Mouse (Mus musculus): ENCODE data around the gene Hcst. TPM values are rescaled to one million over a fixed set of nuclear protein-coding genes. Genes with fewer than 3 reads are reported as not detected.

The Hcst gene
- polyA plus RNA-seq, 1 experiment from 2014 or later = not detected

GRCm38 (mm10) chr7:30450241-30450640, 30.6 kb upstream of the Hcst start:
- no peak overlapping the region for H3K4me2 ChIP-seq (replicated peaks)
- H3K27ac ChIP-seq (replicated peaks) = no peak overlapping the region
- H3K9ac ChIP-seq (replicated peaks) = no peak overlapping the region
- no peak for ATAC-seq (replicated peaks)
- H3K27me3 ChIP-seq = peaks cover 33% of the 10 kb centered on the region
- peaks cover 12% of the 10 kb centered on the region for H3K4me1 ChIP-seq
- H3K36me3 ChIP-seq = no peaks in the 10 kb centered on the region
- 65% methylated on average over 7 of the region's 7 CpGs for WGBS
- H3K4me3 ChIP-seq = no peak overlapping the region
- no peaks in the 10 kb centered on the region for H3K9me3 ChIP-seq

- Histone ChIP-seq H3K27ac (replicated peaks) (peak within 1 kb of the TSS; percentile 97), H3K4me3 (peak within 1 kb of the TSS; percentile 87), H3K36me3 (peaks cover 20% of the 10 kb centered on the region), H3K9me3 (no peaks in the 10 kb centered on the region), H3K9ac (replicated peaks) (peak within 1 kb of the TSS; percentile 92), H3K27me3 (no peaks in the 10 kb centered on the region), H3K4me2 (replicated peaks) (peak within 1 kb of the TSS; percentile 63), H3K4me1 (peaks cover 32% of the 10 kb centered on the region)
- peak; percentile 84 for ATAC-seq (replicated peaks)
- WGBS = under 1% methylated on average over 54 of the region's 72 CpGs
These were observed 25.5 kb upstream of the Hcst start, which contains the start of gene Aplp1 for GRCm38 (mm10) chr7:30444971-30445751. Gene Aplp1 (minus strand): TSS chr7:30445535.

DNA sequence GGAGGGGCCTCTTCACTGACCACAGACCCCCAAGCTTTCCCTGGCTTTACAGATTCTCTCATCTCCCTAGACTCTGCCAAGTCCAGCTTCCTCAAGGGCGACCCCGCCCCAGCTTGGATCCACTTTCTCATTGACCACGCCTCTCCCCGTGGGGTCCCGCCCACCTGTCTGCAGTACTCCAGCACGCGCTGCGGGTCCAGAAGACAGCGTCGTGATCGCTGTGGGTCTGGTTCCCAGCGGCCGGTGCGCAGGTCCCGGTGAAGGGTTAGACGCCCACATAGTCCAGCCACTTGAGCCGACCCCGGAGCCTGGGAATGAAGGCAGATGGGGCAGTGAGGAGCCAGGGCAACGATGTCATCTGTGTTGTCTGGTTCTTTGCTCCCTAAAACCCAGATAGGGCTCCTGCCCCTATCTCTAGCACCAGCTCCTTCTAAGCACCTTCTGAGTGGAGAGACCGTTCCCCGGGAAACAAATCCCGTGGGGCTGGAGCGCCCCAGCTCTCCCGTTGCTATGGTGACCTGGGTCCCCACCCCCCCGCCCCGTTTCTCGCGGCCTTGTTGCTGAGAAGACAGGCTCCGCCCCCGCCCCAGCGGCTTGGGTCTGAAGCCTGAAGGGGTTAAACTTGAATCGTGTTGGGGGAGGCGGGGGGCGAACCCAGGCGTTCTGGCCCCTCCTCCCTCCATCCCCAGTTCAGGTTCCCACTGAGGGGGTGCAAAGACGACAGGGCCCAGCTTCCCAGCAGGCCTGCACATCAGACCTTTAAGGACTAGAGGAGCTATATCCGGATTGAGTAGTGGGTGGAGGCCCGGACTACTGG, 24.7 kb upstream of the Hcst start:
- Histone ChIP-seq H3K27me3 (no peaks in the 10 kb centered on the region), H3K27ac (replicated peaks) (peak overlapping the region; percentile 97), H3K9ac (replicated peaks) (peak overlapping the region; percentile 92), H3K9me3 (no peaks in the 10 kb centered on the region), H3K4me2 (replicated peaks) (peak overlapping the region; percentile 63), H3K4me3 (peak overlapping the region; percentile 87), H3K36me3 (peaks cover 28% of the 10 kb centered on the region), H3K4me1 (peaks cover 32% of the 10 kb centered on the region)
- under 1% methylated on average over 38 of the region's 38 CpGs for WGBS
- peak; percentile 65 for ATAC-seq (replicated peaks)

- H3K27me3 ChIP-seq = no peaks in the 10 kb centered on the region
- H3K9me3 ChIP-seq = no peaks in the 10 kb centered on the region
- peak overlapping the region; percentile 97 for H3K27ac ChIP-seq (replicated peaks)
- H3K4me1 ChIP-seq = peaks cover 32% of the 10 kb centered on the region
- H3K4me2 ChIP-seq (replicated peaks) = peak overlapping the region; percentile 63
- no peak for ATAC-seq (replicated peaks)
- H3K36me3 ChIP-seq = peaks cover 34% of the 10 kb centered on the region
- peak overlapping the region; percentile 87 for H3K4me3 ChIP-seq
- WGBS = 19% methylated on average over 9 of the region's 9 CpGs
- peak overlapping the region; percentile 92 for H3K9ac ChIP-seq (replicated peaks)
These were observed 24.0 kb upstream of the Hcst start for GRCm38 (mm10) chr7:30443696-30444095.

- H3K9ac ChIP-seq (replicated peaks) = no peak overlapping the region
- 14% methylated on average over 4 of the region's 5 CpGs for WGBS
- no peak overlapping the region for H3K27ac ChIP-seq (replicated peaks)
- no peak overlapping the region for H3K4me2 ChIP-seq (replicated peaks)
- H3K4me3 ChIP-seq = no peak overlapping the region
- ATAC-seq (replicated peaks) = no peak
- no peaks in the 10 kb centered on the region for H3K27me3 ChIP-seq
- H3K9me3 ChIP-seq = no peaks in the 10 kb centered on the region
- H3K36me3 ChIP-seq = peaks cover 60% of the 10 kb centered on the region
- H3K4me1 ChIP-seq = peaks cover 27% of the 10 kb centered on the region
These were observed 21.0 kb upstream of the Hcst start for GRCm38 (mm10) chr7:30440697-30441096.

DNA sequence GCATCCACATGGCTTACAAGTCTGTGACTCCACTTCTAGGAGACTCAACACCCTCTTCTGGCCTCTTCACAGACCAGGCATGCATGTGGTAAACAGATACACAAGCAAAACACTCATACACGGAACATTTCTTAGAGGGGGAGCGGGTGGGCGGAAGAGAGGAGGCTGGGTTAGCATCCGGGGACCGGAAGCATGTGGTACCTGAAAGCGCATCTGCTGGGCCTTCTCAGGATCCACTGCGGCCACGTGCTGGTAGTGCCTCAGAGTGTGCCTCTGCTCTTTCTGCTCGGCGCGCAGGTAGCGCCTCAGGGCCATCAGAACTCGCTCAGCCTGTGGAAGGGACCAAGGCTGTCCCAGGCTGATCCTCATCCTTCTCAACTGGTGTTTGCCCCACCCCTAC, 20.1 kb upstream of the Hcst start:
- Histone ChIP-seq H3K27ac (replicated peaks) (no peak overlapping the region), H3K9ac (replicated peaks) (no peak overlapping the region), H3K9me3 (no peaks in the 10 kb centered on the region), H3K4me2 (replicated peaks) (no peak overlapping the region), H3K27me3 (no peaks in the 10 kb centered on the region), H3K36me3 (peaks cover 70% of the 10 kb centered on the region), H3K4me3 (no peak overlapping the region), H3K4me1 (peaks cover 26% of the 10 kb centered on the region)
- 85% methylated on average over 13 of the region's 13 CpGs for WGBS
- ATAC-seq (replicated peaks) = no peak

DNA sequence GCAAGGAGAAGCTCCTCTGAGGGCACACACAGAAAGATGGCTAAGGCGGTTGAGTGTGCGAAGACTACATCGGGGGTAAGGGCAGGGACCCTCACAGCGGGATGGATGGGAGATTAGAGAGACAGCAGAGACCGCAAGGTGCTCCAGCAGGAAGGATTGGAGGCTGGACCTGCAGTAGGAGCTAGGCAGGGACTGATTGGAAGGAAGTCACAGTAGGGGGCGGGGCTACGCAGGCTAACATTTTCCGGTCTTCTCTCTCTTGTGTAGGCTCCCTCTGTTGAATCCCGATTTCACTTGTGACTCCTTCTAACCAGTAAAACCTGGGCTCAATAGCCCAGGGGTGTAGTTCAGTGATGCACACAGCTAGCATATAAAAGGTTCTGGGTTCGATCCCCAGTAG, 17.2 kb upstream of the Hcst start:
- H3K4me3 ChIP-seq = no peak overlapping the region
- H3K36me3 ChIP-seq = peaks cover 64% of the 10 kb centered on the region
- ATAC-seq (replicated peaks) = no peak
- H3K9me3 ChIP-seq = no peaks in the 10 kb centered on the region
- no peaks in the 10 kb centered on the region for H3K27me3 ChIP-seq
- H3K4me1 ChIP-seq = 0 out of 2 replicates have a peak, but pooled peaks cover under 1% of the 10 kb centered on the region
- H3K4me2 ChIP-seq (replicated peaks) = no peak overlapping the region
- no peak overlapping the region for H3K27ac ChIP-seq (replicated peaks)
- WGBS = 22% methylated on average over 10 of the region's 10 CpGs
- no peak overlapping the region for H3K9ac ChIP-seq (replicated peaks)

DNA sequence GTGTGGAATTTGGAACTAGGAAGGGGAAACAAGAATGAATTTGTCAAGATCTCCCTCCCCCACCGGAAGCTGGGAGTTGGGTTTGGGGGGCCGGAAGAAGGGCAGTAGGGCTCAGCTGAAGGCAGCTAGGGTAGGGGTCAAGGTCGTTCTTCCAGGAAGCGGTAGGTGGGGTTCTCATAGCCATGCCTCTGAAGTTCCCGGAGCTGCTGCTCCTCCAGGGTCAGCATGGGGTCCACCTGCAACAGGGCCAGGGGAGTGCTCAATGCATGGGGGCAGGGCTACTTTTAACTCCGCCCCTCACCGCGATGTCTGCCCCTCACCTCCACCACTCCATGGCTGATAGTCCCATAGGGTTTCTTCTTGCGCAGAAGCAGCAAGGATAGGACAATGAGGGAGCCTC, 15.5 kb upstream of the Hcst start:
- Histone ChIP-seq H3K27ac (replicated peaks) (no peak overlapping the region), H3K4me3 (no peak overlapping the region), H3K9me3 (no peaks in the 10 kb centered on the region), H3K4me2 (replicated peaks) (no peak overlapping the region), H3K27me3 (no peaks in the 10 kb centered on the region), H3K36me3 (peaks cover 55% of the 10 kb centered on the region), H3K4me1 (peaks cover 3% of the 10 kb centered on the region; the same call in 1 of the 2 replicates), H3K9ac (replicated peaks) (no peak overlapping the region)
- 66% methylated on average over 9 of the region's 9 CpGs for WGBS
- no peak for ATAC-seq (replicated peaks)

- no peaks in the 10 kb centered on the region for H3K27me3 ChIP-seq
- no peaks in the 10 kb centered on the region for H3K9me3 ChIP-seq
- peaks cover 3% of the 10 kb centered on the region; the same call in 1 of the 2 replicates for H3K4me1 ChIP-seq
- ATAC-seq (replicated peaks) = no peak
- H3K4me2 ChIP-seq (replicated peaks) = no peak overlapping the region
- 76% methylated on average over 10 of the region's 10 CpGs for WGBS
- H3K9ac ChIP-seq (replicated peaks) = no peak overlapping the region
- no peak overlapping the region for H3K27ac ChIP-seq (replicated peaks)
- H3K36me3 ChIP-seq = peaks cover 50% of the 10 kb centered on the region
- no peak overlapping the region for H3K4me3 ChIP-seq
These were observed 15.0 kb upstream of the Hcst start for GRCm38 (mm10) chr7:30434701-30435100.

DNA sequence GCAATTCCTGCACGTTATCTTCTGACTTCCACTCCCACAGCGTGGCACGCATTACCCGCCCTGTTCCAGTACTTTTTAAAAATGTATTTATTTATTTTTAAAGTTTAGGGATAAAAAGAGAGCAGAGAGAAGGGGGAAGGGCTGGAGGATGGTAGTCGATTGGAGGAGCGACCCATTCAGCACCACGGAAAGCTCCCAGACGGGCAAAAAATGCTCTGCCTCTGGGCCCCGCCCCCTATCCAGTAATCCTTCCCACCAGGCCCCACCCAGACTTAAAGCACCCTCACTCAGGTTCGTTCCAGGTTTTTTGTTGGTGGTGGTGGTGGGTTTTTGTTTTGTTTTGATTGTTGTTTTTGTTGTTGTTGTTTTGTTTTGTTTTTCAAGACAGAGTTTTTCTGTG, 14.6 kb upstream of the Hcst start:
- Histone ChIP-seq H3K27ac (replicated peaks) (no peak overlapping the region), H3K36me3 (peaks cover 45% of the 10 kb centered on the region), H3K4me3 (no peak overlapping the region), H3K4me2 (replicated peaks) (no peak overlapping the region), H3K27me3 (no peaks in the 10 kb centered on the region), H3K9me3 (no peaks in the 10 kb centered on the region), H3K9ac (replicated peaks) (no peak overlapping the region), H3K4me1 (peaks cover 3% of the 10 kb centered on the region; the same call in 1 of the 2 replicates)
- no peak for ATAC-seq (replicated peaks)
- 1% methylated on average over 10 of the region's 10 CpGs for WGBS

GRCm38 (mm10) chr7:30431793-30432192, 12.1 kb upstream of the Hcst start:
- WGBS = 12% methylated on average over 3 of the region's 3 CpGs
- ATAC-seq (replicated peaks) = peak; percentile 72
- peaks cover 26% of the 10 kb centered on the region for H3K36me3 ChIP-seq
- H3K4me2 ChIP-seq (replicated peaks) = no peak overlapping the region
- H3K4me3 ChIP-seq = no peak overlapping the region
- H3K27me3 ChIP-seq = no peaks in the 10 kb centered on the region
- H3K27ac ChIP-seq (replicated peaks) = no peak overlapping the region
- H3K4me1 ChIP-seq = peaks cover 3% of the 10 kb centered on the region; the same call in 1 of the 2 replicates
- no peaks in the 10 kb centered on the region for H3K9me3 ChIP-seq
- no peak overlapping the region for H3K9ac ChIP-seq (replicated peaks)

DNA sequence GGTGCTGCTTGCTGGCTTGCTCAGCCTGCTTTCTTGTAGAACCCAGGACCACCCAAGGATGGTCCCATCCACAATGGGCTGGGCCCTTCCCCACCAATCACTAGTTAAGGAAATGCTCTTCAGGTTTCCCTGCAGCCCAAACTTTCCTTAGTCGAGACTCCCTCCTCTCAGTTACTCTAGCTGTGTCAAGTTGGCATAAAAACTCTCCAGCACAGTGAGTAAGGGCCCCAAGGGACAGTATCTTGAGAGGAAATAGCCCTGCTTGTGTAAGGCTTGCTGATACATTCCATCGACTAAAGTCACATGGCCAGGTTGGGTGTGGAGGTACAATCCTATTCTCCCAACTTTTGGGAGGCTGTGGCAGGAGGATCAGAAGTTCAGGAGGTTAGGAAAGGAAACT, 10.5 kb upstream of the Hcst start:
- Histone ChIP-seq H3K36me3 (peaks cover 21% of the 10 kb centered on the region), H3K4me3 (no peak overlapping the region), H3K27ac (replicated peaks) (no peak overlapping the region), H3K4me2 (replicated peaks) (no peak overlapping the region), H3K9ac (replicated peaks) (no peak overlapping the region), H3K4me1 (peaks cover 3% of the 10 kb centered on the region; the same call in 1 of the 2 replicates), H3K27me3 (no peaks in the 10 kb centered on the region), H3K9me3 (no peaks in the 10 kb centered on the region)
- WGBS = 78% methylated on average over 2 of the region's 2 CpGs
- ATAC-seq (replicated peaks) = no peak

Data from forebrain, embryonic 15.5 days (tissue).